Mouse (Mus musculus): ENCODE data around the gene Olfr1394.
A peak's percentile ranks its signal among the peaks of the same experiment; 100 is the strongest.
"Not testable (repeated sequence)": the region's sequence is repeated elsewhere in the genome, so short reads cannot be mapped to it uniquely, and the experiment has no call there.

Gene Olfr1394

DNA sequence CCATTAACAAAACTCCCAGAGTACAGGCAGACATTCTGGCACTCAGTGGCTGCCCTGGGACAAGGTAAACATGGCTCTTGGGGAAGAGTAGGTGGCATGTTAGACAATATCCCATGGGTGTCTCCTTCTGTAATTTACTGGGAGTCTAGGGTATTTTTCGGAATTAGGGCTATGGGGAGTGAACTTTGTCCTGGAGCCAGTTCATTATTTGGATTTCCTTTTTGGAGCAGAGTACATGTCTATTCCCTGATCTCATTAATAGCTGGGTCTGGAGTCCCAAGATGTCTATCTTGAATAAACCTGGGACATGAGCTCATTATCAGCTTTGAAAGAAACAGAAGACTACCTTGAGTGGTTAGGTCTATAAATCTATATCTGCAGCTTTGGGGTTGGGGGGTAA lies at the start of gene Olfr1394:
Gene Olfr1394, plus strand, starts transcription at position 301 of the 400 bp plus-strand sequence.
- no peak for DNase-seq

DNA sequence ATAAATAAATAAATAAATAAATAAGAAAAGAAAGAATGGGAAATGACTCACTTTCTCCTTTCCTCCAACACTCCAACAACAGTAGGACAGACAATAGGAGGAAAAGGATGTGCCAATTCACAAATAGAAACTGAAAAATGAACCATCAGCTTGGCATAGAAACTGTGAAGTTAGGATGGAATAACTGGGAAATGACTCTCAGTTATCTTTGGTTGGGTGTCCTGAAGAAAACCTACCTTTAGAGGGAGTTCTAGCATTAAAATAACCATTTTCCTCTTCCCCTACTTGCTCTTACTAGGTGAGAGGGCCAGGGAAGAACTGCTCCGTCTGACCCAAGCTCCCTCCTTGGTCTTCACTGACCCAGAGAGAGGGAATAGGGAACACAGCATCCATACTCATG lies 48.4 kb upstream of the Olfr1394 start:
- peak in 1 of 2 experiments; percentile 33 for DNase-seq

DNA sequence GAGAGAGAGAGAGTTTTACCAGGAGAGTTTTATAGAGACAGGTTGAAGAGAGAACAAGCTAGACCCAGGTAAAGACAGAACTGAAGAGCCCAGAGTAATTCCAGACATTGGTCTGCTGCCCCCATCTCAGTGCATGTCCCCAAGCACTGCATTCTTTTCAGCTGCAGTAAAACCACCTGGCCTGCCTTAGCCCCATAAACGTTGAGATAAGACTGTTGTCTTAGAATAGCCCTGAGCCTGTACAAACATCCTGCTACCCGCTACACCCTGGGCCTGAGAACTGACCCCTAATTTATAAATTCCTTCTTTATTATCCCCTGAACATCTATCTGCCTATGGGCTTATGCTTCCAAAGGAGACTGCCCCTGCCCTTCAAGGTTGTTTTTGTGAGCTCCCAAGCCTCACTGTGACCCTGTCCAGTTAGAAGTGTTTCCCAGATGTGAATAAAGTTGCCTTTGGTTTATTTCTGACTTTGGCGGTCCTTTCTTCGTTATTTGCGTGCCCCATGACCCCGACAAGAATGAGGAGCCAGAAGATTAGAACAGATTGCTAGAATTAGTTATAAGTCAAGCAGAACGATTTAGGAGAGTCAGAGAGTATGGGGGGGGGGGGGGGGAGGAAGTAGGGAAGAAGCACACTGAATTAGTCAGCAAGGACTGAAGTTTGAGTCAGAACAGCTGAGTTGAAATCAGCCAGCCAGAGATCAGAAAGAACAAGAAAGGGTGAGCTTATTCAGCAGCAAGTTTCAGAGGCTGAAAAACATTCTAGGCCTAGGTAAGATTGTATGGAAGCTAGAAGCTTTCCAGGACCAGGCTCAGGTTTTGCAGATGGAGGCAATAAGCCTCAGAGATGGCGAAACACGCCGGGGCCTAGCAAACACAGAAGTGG lies 46.3 kb upstream of the Olfr1394 start:
- no peak for DNase-seq

DNA sequence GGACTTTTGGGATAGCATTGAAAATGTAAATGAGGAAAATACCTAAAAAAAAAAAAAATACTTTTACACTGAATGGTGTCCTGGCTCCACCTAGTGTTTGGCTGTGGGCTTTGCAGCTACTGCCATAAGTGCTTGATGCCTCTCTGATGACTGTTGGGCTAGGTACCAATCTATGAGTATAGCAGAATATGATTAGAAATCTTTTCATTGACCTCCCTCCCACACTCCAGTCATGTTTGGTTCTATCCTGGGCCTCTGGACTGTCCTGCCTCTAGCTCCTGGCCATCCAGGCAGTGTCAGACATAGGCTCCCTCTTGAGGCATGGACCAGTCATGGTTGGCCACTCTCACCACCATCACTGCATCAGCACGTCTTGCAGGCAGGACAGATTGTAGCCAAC lies 45.3 kb upstream of the Olfr1394 start:
- DNase-seq, result peak in 1 of 2 experiments; percentile 54

DNA sequence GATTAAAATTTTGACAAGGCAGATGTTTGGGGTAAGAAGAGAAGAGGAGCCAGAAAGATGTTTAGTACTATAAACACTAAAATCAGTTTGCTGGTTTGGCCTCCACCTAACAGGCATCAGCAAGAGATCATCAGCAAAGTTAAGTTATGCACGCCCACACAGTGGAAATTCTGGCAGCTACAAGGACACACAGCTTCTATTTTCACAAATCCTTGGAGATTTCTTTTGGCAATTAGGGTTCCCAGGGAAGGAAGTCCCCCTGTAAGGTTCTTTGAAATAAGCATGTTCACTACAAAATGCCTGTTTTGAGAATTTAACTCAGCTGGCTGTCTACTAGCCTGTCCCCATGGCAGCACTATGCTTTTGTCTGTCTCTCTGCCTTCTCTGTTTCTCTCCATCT lies 43.2 kb upstream of the Olfr1394 start:
- DNase-seq, result no peak

DNA sequence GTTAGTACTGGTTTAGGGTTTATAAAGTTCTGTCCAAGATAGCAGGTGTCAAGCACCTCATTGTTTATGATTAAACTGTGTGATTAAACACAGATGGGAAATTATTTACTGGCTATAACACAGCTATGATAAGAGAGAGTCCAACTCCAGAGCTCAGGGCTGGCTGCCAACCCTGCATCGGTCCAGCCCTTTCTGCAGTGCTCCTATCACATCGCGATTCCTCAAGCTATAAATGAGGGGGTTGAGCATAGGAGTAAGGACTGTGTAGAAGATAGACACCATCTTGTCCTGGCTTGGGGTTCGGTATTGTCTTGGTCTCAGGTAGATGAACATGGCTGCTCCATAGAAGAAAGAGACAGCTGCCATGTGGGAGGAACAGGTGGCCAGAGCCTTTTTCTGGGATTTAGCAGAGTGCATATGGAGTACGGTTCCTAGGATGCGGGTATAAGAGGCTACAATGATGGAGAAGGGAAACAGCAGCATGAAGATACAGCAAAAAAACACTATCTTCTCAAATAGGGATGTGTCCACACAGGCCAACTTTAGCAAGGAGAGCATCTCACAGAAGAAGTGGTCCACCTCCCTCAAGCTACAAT lies 41.5 kb upstream of the Olfr1394 start:
- DNase-seq, result no peak

DNA sequence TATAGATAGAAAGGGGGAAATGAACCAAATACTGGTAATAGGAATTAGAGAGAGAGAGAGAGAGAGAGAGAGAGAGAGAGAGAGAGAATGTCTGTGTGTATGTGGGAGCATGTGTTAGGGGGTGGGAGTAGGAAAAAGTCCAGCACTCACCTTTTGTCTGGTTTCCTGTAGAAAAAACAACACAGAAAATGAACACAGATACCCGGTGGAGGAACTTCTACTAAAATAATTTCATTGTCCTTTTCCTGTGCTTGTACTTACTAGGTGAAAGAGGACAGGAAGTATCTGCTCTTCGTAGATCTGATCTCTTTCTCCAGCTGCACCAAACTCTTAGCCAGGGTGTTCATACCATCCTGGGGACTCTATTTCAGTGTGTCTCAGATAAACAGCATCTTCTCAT lies 40.0 kb upstream of the Olfr1394 start:
- DNase-seq, result no peak

DNA sequence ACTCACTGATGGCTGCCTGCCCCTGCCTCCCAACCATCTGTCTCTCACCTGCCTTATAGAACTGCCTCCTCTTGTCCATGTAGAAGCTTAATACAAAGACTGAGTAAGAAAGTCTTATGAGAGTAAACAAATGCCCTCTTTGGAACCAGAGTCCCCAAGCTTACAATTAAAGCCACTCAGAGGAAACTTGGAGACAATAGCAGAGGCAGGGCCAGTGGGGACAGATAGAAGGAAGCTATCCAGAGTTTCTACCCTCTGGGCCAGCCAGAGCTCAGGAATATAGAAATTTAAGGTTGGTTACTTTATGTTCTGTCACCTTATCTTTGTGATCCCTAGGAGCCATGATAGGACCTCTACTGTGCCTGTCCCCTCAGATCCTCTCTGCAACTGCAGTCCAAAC lies 39.4 kb upstream of the Olfr1394 start, which contains the start of gene Olfr1396:
Gene Olfr1396, minus strand, starts transcription at position 101 of the 400 bp plus-strand sequence.
- no peak for DNase-seq

DNA sequence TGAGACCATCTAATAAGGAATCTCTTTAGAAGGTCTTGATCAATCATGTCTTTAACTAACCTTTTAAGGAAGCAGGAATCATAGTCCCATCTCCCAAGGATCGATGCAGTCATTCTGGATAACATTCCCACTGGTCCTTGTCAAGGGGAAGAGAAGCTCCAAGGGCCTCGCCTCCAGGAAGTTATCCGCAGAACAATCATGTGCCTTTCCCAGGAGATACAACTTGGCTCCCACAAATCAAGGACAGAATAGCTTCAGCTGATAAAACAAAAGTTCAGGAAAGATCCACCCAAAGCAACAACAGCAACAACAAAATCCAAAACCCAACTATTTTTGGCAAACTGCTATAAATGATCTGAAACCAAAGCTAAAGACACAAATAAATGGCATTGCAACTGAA lies 34.5 kb upstream of the Olfr1394 start:
- no peak for DNase-seq

DNA sequence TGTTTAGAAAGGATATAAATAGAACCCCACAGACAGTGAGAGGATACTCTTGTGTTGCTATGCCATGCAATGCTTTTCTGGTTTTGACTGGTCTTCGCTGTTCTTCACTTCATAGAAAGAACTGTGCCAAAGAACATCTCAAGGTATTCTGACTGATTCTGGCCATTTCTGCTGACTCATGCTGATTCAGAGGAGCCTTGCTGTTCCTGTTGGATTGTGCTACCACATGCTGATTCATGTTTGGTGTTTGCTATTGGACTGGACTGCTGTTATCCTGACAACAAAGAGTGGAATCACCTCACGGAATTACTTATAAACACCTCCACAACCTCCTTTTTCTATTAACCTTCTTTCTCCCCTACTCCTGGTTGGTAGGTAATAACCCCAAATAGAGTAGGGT lies 30.0 kb upstream of the Olfr1394 start:
- no peak for DNase-seq

DNA sequence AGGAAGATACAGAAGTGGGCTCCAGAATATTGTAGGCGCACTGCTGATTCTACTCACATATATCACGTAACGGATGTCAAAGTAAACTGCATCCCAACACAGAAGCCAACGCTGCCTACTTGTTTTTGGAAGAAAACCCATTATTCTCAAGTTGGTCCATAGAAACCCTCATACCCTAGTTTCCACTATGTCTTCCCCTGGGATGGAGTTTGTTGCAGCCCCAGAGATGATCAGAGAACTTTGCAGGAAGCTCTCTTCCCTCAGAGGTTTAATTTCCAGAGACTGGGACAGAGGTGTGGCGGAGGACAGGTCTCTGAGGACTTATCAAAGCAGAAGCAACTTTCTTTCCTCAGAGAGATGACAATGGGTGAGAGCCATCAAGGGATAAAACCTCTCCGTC lies 12.2 kb upstream of the Olfr1394 start, which contains the start of gene Olfr1395:
Gene Olfr1395, plus strand, starts transcription at position 301 of the 400 bp plus-strand sequence.
- no peak for DNase-seq

DNA sequence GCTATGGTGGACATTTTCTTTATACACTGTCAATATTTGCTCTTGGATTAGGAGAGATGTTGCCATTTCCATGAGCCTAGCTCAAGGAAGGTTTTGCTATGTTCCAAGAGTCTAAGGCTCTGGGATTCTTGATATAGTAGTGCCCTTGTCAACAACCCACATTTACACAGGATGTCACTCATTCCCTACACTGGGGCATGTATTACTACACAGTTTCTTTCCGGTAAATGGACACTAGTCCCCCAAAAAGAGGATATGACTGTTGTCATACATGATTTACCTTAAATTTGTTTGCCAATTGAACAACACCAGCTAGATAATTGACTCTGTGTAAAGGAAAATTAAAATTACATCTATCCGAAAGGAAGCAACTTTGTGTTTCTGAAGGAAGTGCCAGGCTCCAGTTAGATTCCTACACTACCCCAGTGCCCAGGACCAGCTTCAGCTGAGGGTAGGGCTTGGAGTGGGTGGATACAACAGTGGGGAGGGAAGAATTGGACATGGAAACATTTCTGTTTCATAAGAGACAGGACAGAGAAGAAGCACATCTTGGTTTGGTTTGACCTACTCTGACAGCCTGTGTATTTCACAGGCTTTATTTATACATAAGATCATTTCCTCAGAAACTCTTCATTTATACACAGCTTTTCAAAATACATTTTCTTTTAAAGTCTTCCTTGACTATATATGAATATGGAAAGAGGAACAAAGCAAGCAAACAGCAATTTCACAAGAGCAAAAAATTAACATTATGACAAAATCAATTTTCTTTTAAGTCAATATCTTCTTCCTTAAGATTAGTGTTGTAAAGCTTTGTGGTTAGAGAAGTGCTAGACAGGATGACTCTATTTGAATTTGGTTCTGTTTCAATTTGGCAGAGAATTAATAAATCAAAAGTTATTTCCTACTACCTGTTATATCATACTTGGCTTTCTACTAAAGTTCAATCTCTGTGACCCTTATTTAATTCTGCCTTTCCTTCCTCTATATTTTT lies 2.9 kb downstream of the Olfr1394 start:
- no peak for DNase-seq

DNA sequence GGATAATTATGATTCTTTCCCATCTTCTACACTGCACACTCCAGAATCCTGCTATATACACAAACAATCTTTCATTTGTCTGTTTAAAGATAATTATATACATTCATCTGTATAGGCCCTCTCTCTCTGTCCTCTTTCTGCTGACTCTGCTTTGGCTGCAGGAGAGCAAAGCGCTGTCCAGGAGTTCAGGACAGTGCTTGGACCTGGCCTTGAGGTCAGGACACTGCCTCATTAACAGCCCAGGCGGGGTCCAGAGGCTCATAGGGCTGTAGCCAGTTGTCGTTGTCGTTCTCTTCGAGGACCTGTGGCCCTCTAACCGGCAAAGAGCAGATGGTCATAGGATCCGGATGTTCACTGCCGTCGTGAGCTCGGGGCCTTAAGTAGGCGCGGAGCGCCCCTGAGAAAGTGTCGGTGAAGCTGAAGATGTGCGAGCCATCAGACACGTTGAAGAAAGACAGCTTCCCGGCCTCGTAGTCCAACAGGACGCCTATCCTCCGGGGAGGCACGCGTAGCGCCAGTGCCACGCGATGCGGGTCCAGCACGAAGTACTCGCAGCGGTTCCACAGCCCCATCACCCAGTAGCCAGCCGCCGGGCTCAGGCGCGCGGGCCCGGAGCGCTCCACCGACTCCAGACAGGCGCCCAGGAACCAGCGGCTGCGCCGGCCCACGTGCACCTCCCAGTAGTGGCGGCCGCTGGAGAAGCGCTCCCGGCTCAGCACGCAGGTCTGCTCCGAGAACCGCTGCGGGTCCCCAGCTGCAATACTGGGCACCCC lies 14.8 kb downstream of the Olfr1394 start:
- no peak for DNase-seq

DNA sequence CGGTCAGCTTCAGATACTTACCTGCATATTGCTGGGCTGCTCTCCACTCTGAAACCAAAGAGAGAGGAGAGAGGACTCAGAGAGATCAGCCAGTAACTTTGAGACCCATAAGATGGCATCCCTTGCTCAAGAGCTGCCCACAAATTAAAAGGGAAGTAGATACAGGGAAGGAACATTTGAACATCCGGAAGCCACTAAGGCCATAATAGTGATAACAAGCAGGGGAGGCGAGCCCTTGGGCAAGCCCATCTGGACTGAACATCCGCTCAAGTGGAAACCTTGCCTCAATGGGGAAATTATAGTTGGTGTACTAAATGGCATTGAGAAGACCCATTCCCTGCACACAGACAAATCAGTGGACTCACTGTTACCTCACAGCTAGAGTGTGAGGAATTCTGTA lies 16.4 kb downstream of the Olfr1394 start:
- DNase-seq, result no peak

DNA sequence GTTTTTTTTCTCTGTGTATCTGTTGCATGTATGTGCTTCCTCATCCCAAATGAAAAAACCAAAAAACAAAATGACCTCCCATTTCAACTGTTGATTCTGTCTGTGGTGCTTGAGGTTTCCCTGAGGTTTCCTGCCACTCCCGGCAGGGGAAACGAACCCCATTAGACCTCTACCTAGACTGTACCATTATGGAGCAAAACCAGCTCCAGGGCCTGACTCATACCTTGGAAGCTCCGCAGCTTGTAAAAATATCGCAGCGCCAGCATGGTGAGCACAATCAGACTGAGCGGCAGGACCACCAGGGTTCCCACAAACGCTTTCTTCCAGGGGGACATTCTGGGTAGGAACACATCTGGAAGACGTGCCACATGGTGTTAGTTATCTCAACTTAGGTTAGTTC lies 21.2 kb downstream of the Olfr1394 start:
- no peak for DNase-seq

DNA sequence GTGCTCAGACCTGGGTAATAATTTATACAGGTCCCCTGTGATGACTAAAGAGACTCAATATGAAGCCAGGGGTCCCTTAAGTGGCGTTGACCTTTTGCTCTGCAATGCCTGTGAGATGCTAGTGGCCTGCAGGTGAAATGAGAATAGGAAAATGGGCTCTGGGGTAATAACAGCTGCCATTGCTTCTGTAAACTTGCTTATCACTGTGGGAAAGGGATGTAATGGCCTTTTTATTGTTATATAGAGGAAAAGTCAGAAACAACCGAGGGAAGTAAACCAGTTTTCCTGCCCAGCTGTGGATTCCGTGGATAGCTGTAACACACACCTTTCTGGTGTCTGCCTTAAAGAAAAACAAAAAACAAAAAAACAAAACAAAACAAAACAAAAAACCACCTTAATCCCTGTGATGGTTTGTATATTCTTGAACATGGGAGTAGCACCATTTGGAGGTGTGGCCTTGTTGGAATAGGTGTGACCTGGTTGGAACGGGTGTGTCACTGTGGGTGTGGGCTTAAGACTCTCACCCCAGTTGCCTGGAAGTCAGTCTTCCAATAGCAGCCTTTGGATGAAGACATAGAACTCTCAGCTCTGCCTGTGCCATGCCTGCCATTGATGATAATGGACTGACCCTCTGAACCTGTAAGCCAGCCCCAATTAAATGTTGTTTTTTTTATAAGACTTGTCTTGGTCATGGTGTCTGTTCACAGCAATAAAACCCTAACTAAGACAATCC lies 22.0 kb downstream of the Olfr1394 start:
- not testable (repeated sequence) for DNase-seq

DNA sequence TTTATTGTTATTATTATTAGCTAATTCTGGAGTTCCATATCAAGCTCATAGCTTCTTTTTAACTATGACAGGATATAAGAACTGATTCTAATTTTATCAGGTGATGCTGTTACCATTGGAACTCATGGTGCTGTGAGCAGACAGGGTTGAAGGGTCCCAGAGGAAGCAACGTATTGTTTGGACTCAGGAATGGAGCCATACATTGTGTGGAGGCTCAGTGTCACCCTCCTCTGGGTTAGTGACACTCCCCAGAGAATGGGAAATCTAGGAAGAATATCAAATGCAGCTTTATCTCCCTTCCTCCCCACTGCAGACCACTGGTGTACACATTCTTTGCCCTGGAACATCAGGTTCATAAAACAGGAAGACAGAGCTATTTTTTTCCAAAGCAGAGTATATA lies 29.0 kb downstream of the Olfr1394 start:
- DNase-seq, result no peak

DNA sequence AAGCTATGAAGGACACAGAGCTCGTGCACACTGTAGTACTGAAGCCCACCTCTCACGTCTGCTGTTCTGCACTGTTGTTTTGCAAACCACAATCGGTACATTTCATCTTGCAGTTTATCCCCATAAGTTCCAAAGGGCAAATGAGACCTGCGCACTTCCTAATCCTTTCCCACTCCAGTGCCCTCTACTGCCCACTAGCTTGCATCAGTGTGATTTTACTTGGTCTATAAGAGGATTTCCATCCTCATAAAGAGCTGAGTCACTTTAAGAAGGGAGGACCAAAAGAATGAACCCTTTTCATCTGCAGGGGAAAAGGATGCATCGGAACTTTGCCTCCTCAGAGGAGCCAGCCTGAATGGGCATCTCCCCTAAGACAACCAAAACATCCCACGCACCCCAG lies 32.3 kb downstream of the Olfr1394 start:
- DNase-seq, result no peak

DNA sequence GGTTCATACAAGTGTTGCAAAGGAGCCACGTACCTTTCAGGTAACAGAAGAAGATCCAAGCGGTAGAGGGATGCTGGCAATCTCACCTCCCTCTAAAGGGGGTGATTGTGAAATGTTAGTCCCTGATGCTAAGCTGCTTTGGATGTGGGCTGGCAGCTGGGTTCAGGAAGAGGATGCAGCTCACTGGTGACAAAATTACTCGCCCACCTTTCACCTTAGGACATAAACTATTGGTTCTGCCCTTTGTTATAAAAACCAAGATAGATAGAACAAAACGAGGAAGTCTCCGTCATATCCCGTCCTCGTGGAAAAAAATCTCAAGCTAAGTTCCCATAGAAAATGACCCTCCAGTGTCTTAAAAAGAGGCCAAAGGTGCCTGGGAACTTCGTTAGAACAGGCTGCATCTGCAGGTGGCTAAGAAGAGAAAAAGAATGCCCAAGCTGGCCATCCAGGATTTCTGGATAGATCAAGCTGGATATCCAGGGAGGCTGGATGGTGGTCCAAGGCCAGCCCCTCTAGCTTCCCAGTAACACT lies 32.8 kb downstream of the Olfr1394 start, which contains the start of gene Btnl9:
Gene Btnl9, minus strand, starts transcription at position 205 of the 534 bp plus-strand sequence.
- DNase-seq, result no peak

DNA sequence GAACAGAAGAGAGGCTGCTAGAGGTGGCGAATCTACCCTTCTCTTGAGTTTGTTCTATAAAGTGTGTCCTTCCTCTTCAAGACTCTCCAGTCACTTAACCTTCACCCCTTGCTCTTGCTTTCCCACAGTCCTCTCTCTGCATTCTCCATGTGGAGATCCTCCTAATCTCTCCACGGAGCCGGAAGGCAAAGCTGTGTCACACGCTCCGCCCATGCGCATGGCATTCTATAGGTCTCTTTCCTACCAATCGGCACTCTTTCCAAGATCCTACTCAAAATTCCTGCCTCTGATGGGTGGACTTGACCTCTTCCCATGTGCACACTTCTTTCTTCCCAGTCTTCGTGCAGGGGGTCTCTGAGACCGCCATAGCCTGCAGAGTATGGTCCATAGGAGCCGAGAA lies 33.5 kb downstream of the Olfr1394 start:
- no peak for DNase-seq

DNA sequence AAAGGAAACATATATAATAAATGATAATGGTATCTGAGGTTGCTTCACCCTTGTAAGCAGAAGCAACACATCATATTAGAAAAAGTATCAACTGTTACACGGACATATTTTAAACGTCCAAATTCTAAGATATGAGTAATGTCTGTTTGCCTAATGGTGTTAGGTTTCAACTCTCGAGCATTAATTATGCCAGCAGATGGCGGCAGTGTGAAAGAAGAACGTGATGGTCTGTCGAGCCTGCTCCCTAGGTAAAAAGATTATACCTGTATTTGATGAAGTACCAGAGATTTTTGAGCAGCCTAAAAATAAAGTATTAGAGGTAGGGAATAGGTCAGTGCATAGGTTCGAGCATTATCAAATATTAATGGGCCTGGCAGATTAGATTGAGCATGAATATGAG lies 35.6 kb downstream of the Olfr1394 start:
- peak; percentile 49 to 83 for DNase-seq

All from kidney, adult 8-10 months (tissue).